Mouse (Mus musculus) E14TG2a.4 (cell line): ENCODE measurements at regions not wholly inside any gene's neighbourhood (a gene's known extent, or its start where the extent isn't known, plus 50 kb on each side); places are given as distances from the start of the nearest gene placed in this dataset.

Experiments
- CTCF ChIP-seq: conservative IDR thresholded peaks from 2 replicates; pipeline ENCODE4 v1.5.1; 2014; ENCODE audit warnings: low read length
- NANOG ChIP-seq: IDR thresholded peaks from 2 replicates; pipeline ENCODE4 v1.6.1; 2014; ENCODE audit warnings: borderline replicate concordance, low read length, mixed read lengths

DNA sequence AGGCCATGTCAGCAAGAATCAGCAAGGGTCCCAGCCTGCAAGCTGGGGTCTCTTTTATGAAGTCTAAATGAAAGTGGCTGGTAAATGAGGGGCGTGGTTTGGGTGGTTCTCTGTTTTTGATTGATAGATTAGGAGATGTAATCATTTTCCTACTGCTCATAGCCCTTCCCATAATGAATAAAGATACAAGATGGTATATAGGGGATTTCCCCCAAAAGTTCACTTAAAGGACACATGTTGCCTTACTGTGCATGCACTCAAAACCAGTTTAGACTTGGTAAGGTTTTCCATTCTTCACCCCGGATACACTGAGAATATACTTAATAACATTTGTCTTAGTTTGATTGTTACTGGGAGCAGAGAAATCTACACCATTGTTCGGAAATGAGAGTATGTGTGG is 262.4 kb upstream of the Zfp703 start:
- TF ChIP-seq CTCF: no peak
- no peak for TF ChIP-seq NANOG
